Mouse (Mus musculus) forebrain, embryonic 11.5 days (tissue): ENCODE measurements around the gene Dydc2. TPM values are rescaled to one million over a fixed set of nuclear protein-coding genes. Genes with fewer than 3 reads are reported as not detected.

Experiments used
- ATAC-seq: fragments of 200-750 bp; cut with Nextera tagmentation; replicated peaks from 2 replicates; pipeline ENCODE4 v1.8.0; 2017; ENCODE audit warnings: moderate TSS enrichment; ENCODE audit not compliant: low FRiP score
- DNase-seq: peaks from one replicate; pipeline ENCODE4 v3.0.0-alpha.2; 2017; ENCODE audit warnings: low spot score
- H3K27ac ChIP-seq: fragments of 300-500 bp; sonication (generic); 2 replicates; pipeline ENCODE4 v1.5.1; 2014; ENCODE audit warnings: low read depth, low read length
- H3K27me3 ChIP-seq: fragments of 300-500 bp; sonication (generic); 2 replicates; pipeline ENCODE4 v1.6.1; 2014; ENCODE audit warnings: mild to moderate bottlenecking, low read length, mixed read lengths; ENCODE audit not compliant: control insufficient read depth, insufficient read depth
- H3K36me3 ChIP-seq: fragments of 300-500 bp; sonication (generic); 2 replicates; pipeline ENCODE4 v1.6.1; 2014; ENCODE audit warnings: mild to moderate bottlenecking, low read length, moderate library complexity, mixed read lengths; ENCODE audit not compliant: control insufficient read depth, insufficient read depth
- H3K4me1 ChIP-seq: fragments of 300-500 bp; sonication (generic); replicated peaks from 2 replicates; pipeline ENCODE4 v1.6.1; 2014; ENCODE audit warnings: low read length, mixed read lengths; ENCODE audit not compliant: control insufficient read depth, insufficient read depth
- H3K4me2 ChIP-seq: fragments of 300-500 bp; sonication (generic); 2 replicates; pipeline ENCODE4 v1.6.1; 2014; ENCODE audit warnings: low read depth, mild to moderate bottlenecking, low read length, moderate library complexity, mixed read lengths; ENCODE audit not compliant: severe bottlenecking
- H3K4me3 ChIP-seq: fragments of 300-500 bp; sonication (generic); 2 replicates; pipeline ENCODE4 v1.5.1; 2014; ENCODE audit warnings: low read depth, low read length
- H3K9ac ChIP-seq: fragments of 300-500 bp; sonication (generic); 2 replicates; pipeline ENCODE4 v1.6.1; 2014; ENCODE audit warnings: low read length
- H3K9me3 ChIP-seq: fragments of 300-500 bp; sonication (generic); 2 replicates; pipeline ENCODE4 v1.6.1; 2016; ENCODE audit warnings: low read length, mixed read lengths; ENCODE audit not compliant: control insufficient read depth
- WGBS: fragments of 180-500 bp; shearing (Covaris S2); extraction: QIAGEN DNeasy Blood & Tissue Kit; methylation state at CpG from one replicate; pipeline ENCODE4 v1.1.7; 2014; 5-methylcytosine and 5-hydroxymethylcytosine counted together
- polyA plus RNA-seq: library from polyadenylated mRNA; unstranded; fragments of >200 nt; fragmentation: Nextera tagmentation; extraction: Ambion mirVana; gene quantifications from 2 replicates; pipeline ENCODE4 v1.2.1, GENCODE M21; 2014

Gene Dydc2
- polyA plus RNA-seq, 1 experiment from 2014 or later, result 0.24 TPM

DNA sequence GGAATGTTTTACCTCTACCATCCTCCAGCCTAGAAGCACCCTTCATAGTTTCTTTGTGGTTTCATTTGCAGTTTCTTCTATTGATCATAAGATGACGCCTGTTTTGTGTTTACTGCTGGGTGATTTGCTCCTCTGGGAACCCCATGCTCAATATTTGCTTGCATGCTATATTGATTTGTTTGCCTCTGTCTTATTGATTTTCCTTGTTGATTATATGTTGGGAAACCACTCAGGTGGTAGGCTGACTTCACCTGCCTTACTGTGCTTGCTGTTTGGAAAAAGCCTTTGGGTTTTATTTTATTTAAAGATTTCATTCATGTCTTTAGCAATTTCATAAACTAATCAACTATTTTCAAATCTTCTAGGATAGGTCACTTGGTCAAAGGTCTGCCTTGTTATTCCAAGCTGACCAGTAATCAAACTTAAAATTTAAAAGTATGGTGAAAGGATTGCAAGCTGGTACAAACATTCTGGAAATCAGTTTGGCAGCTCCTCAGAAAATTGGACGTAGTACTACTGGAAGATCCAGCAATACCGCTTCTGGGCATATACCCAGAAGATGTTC is 27.4 kb upstream of the Dydc2 start:
- H3K9ac ChIP-seq, result no peak overlapping the region
- H3K9me3 ChIP-seq, result no peaks in the 10 kb centered on the region
- no peak for ATAC-seq
- no peak overlapping the region for H3K4me3 ChIP-seq
- no peaks in the 10 kb centered on the region for H3K36me3 ChIP-seq
- DNase-seq, result no peak
- no peaks in the 10 kb centered on the region for H3K27me3 ChIP-seq
- H3K27ac ChIP-seq, result no peak overlapping the region
- H3K4me2 ChIP-seq, result no peak overlapping the region
- 95% methylated on average over 3 of the region's 3 CpGs for WGBS
- no peaks in the 10 kb centered on the region for H3K4me1 ChIP-seq

- H3K9ac ChIP-seq, result no peak overlapping the region
- H3K27ac ChIP-seq, result no peak overlapping the region
- H3K4me3 ChIP-seq, result no peak overlapping the region
- no peaks in the 10 kb centered on the region for H3K36me3 ChIP-seq
- no peaks in the 10 kb centered on the region for H3K9me3 ChIP-seq
- H3K27me3 ChIP-seq, result no peaks in the 10 kb centered on the region
- ATAC-seq, result no peak
- DNase-seq, result no peak
- H3K4me1 ChIP-seq, result no peaks in the 10 kb centered on the region
- H3K4me2 ChIP-seq, result no peak overlapping the region
- 63% methylated on average over 1 of the region's 1 CpGs for WGBS
Measured at GRCm38 (mm10) chr14:41094114-41094513, 25.1 kb upstream of the Dydc2 start.

GRCm38 (mm10) chr14:41090777-41091176 is 21.8 kb upstream of the Dydc2 start:
- DNase-seq (peak; percentile 60), ATAC-seq (no peak)
- 46% methylated on average over 8 of the region's 8 CpGs for WGBS
- Histone ChIP-seq H3K27me3 (no peaks in the 10 kb centered on the region), H3K36me3 (no peaks in the 10 kb centered on the region), H3K9me3 (no peaks in the 10 kb centered on the region), H3K4me1 (no peaks in the 10 kb centered on the region), H3K4me3 (no peak overlapping the region), H3K4me2 (no peak overlapping the region), H3K27ac (no peak overlapping the region), H3K9ac (no peak overlapping the region)

- ATAC-seq, result peak; percentile 33; the same call in 1 of the 2 replicates
Measured at GRCm38 (mm10) chr14:41087509-41087908, 18.5 kb upstream of the Dydc2 start.

DNA sequence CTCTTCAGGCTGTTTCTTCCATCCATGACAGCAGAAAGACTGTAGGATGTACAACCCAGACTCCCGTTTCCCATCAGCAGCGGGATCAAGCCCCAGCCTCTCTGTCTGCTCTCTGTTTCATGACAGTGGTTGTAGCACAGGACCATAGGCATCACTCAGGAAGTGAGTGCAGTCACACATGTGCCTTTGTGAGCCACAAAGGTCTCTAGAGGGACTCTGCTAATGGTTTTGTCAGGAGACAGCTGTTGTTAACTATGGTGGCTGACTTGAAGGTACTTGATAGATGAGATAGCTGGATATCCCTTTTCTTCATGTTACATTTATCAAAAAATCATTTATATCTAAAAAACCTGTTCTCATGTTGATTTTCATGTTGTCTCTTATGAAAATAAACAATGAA is 13.4 kb upstream of the Dydc2 start:
- DNase-seq (no peak), ATAC-seq (no peak)
- WGBS, result 94% methylated on average over 2 of the region's 2 CpGs

More at GRCm38 (mm10) chr14:41087509-41087908, 18.5 kb upstream of the Dydc2 start:
- whole genome bisulfite sequencing, result 75% methylated on average over 1 of the region's 1 CpGs
- H3K27me3 ChIP-seq, result no peaks in the 10 kb centered on the region
- H3K36me3 ChIP-seq, result no peaks in the 10 kb centered on the region
- no peak overlapping the region for H3K9ac ChIP-seq
- H3K4me2 ChIP-seq, result no peak overlapping the region
- no peaks in the 10 kb centered on the region for H3K4me1 ChIP-seq
- no peaks in the 10 kb centered on the region for H3K9me3 ChIP-seq
- H3K4me3 ChIP-seq, result no peak overlapping the region
- H3K27ac ChIP-seq, result no peak overlapping the region
- no peak for DNase-seq

DNA sequence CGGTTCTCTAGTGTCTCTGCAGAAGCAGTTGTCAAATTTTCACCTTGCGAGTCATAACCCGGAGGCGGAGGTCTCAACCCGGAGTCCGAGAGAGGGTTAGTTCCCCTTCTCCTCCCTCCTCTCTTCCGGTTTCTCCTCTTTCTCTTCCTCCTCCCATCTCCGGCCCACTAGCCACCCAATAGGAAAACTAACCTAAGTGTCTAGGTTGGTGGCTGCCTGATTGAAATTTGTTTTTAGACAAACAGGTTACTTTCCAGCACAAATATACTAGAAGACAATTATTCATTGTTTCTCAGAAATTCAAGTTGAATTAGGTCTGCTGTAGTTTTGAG is 3.9 kb upstream of the Dydc2 start:
- ATAC-seq (no peak; the same call in 1 of the 2 replicates), DNase-seq (no peak)
- Histone ChIP-seq H3K9ac (0 out of 2 replicates have a peak overlapping the region, but pooled peaks have one; percentile 27), H3K4me3 (peak overlapping the region; percentile 38), H3K9me3 (no peaks in the 10 kb centered on the region), H3K4me2 (peak overlapping the region; percentile 77), H3K4me1 (no peaks in the 10 kb centered on the region), H3K27ac (no peak overlapping the region), H3K36me3 (no peaks in the 10 kb centered on the region), H3K27me3 (no peaks in the 10 kb centered on the region)
- WGBS, result 2% methylated on average over 8 of the region's 8 CpGs

More for the DNA sequence above, 13.4 kb upstream of the Dydc2 start:
- H3K36me3 ChIP-seq, result no peaks in the 10 kb centered on the region
- H3K4me1 ChIP-seq, result no peaks in the 10 kb centered on the region
- no peak overlapping the region for H3K4me3 ChIP-seq
- H3K9me3 ChIP-seq, result no peaks in the 10 kb centered on the region
- no peak overlapping the region for H3K9ac ChIP-seq
- H3K4me2 ChIP-seq, result no peak overlapping the region
- H3K27ac ChIP-seq, result no peak overlapping the region
- H3K27me3 ChIP-seq, result no peaks in the 10 kb centered on the region

DNA sequence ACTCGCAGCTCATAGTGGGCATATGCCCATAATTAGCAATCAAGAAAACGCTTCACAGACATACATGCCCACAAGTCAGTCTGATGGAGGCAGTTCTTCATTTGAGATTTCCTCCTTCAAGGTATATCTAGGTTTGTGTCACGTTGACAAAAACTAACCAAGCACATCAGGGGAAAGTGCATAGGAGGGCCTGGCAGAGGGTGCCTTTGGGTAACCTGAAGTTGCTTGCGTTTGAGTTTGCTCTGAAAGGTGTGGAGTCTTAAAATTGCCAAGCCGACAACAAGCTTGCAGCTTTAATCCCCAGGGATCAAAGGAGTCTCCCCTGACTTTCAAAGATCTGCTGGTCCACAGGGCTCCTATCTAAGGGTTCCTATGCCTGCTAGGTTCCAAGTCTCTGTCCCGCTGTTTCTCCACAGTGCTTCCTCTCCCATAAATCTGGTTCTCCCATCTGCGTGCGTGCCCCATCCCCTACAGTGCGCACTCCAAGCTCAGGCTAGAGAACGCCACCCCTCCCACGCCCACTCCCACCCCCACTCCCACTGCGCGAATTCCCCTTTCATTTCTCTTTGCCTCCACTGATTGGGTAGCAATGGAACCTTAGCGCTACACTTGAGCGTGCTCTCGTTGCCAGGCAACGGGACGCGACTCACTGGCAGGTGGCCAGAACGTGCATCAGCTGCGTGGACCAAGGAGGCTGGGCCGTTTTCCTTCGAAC is 3.4 kb upstream of the Dydc2 start, which contains the start of gene Dydc1:
Gene Dydc1 (plus strand): TSS at position 683 of the 715 bp plus-strand sequence.
- ATAC-seq, result peak; percentile 94
- Histone ChIP-seq H3K9me3 (no peaks in the 10 kb centered on the region), H3K4me1 (no peaks in the 10 kb centered on the region), H3K4me2 (peak within 1 kb of the TSS; percentile 77), H3K27ac (no peak within 1 kb of the TSS), H3K36me3 (no peaks in the 10 kb centered on the region), H3K4me3 (peak within 1 kb of the TSS; percentile 38), H3K27me3 (no peaks in the 10 kb centered on the region), H3K9ac (peak within 1 kb of the TSS; percentile 27; the same call in 1 of the 2 replicates)
- WGBS, result 13% methylated on average over 23 of the region's 23 CpGs
- peak; percentile 85 for DNase-seq

DNA sequence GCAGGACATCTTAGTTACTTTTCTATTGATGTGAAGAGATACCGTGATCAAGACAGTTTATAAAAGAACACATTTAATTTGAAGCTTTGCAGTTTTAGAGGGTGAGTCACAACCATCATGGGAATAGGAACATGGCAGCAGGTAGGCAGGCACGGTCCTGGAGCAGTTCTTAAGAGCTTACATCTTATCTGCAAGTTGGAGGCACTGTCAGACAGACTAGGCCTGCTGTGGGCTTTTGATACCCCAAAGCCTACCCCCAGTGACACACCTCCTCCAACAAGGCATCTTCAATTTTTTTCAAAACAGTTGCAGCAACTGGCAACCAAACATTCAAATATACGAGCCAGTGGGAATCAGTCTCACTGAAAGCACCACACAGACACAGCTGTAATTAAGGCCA is 1.3 kb upstream of the Dydc2 start:
- no peak for ATAC-seq
- H3K4me3 ChIP-seq, result no peak overlapping the region
- H3K9me3 ChIP-seq, result no peaks in the 10 kb centered on the region
- H3K9ac ChIP-seq, result no peak overlapping the region
- no peak overlapping the region for H3K4me2 ChIP-seq
- DNase-seq, result no peak
- H3K4me1 ChIP-seq, result no peaks in the 10 kb centered on the region
- H3K27me3 ChIP-seq, result no peaks in the 10 kb centered on the region
- no peaks in the 10 kb centered on the region for H3K36me3 ChIP-seq
- no peak overlapping the region for H3K27ac ChIP-seq
- WGBS, result 77% methylated on average over 3 of the region's 3 CpGs

DNA sequence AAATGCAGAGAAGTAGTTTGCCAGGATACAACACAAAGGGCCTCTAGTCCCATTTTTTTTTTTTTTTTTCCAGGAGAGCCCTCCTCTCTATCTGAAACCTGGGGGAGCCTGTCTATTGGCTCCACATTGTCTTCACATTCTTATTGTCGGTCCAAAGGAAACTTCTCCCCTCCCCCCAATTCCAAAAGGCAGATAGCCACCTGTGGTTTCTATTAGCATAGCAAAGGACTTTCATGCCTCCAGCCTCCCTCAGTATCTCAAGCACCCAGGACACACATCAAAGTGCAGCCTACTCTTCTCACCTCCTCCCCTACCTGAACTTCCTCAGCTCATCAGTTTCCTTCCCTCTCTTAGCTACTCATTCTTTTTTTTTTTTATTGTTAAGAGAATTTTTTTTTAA is 2.6 kb downstream of the Dydc2 start:
- WGBS, result 4% methylated on average over 1 of the region's 1 CpGs
- H3K4me2 ChIP-seq, result no peak overlapping the region

More for the DNA sequence above, 2.6 kb downstream of the Dydc2 start:
- no peaks in the 10 kb centered on the region for H3K4me1 ChIP-seq
- DNase-seq (no peak), ATAC-seq (no peak)
- H3K9ac ChIP-seq, result no peak overlapping the region
- H3K27me3 ChIP-seq, result no peaks in the 10 kb centered on the region
- no peak overlapping the region for H3K27ac ChIP-seq
- no peaks in the 10 kb centered on the region for H3K9me3 ChIP-seq
- H3K36me3 ChIP-seq, result no peaks in the 10 kb centered on the region
- H3K4me3 ChIP-seq, result no peak overlapping the region
